In the genomic region with DNA sequence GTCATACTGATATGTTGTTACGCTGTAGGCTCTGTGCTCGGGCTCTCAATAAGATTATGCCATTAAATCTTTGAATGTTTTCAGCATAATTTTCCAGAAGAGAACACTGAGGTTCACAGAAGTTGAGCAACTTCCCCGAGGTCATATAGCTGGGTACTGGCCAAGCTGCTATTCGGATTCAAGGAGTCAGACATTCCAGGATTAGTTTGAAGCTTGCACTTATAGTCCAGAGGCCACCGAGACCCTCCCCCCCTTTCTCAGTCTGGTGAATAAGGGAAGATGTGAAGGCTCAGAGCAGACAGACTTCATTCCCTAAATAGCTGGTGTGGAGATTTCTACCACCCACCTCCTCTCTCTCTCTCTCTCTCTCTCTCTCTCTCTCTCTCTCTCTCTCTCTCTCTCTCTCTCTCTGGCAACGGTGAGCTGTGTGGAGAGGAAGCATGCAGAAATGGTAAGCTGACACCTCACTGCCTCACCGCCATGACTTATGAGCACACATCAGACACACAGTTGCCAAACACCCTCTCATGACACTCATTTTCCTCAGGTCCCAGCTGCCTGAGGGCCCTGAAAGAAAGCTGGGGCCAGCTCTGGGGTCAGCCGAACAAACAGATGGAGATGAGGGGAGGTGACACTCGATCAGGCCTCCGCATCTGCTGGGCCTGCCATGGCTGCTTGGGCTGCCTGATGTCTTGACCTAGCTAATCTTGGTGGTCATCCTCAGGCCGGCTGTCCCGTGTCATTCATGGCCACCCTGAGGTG, we compare ENCODE assay signal across 10 mouse cellular contexts.
DNase-seq lines count a peak whose midpoint lies in the region; ATAC-seq and TF ChIP-seq lines count a peak whose summit lies in the region.
"Had no signal": no experiment of that assay in that cellular context is flagged by ENCODE, and none has a peak within 500 bp of the region (broad histone marks: within the 10 kb centered on the region; RNA-seq: fewer than 3 reads in every experiment).

No protein-coding gene starts in this region.

- no peak overlapping the region for H3K4me2 ChIP-seq in hindbrain, embryonic 16.5 days (ENCODE audit: low read length)
- no peak overlapping the region for H3K4me2 ChIP-seq in neural tube, embryonic 15.5 days
- no peak overlapping the region for H3K4me2 ChIP-seq in embryonic facial prominence, embryonic 11.5 days (ENCODE audit: low read depth, low read length)
- H3K4me2 ChIP-seq in stomach, embryonic 15.5 days = no peak overlapping the region

- TF ChIP-seq CTCF in layer of hippocampus, adult 2 months (conservative IDR thresholded peaks at IDR 0.05) = no peak

- H3K36me3 ChIP-seq in hindbrain, embryonic 10.5 days = no peaks in the 10 kb centered on the region
- H3K36me3 ChIP-seq in hindbrain, embryonic 16.5 days (ENCODE audit: control insufficient read depth, insufficient read depth, low read length) = no peaks in the 10 kb centered on the region
- H3K36me3 ChIP-seq in neural tube, embryonic 15.5 days = no peaks in the 10 kb centered on the region
- H3K36me3 ChIP-seq in embryonic facial prominence, embryonic 11.5 days (replicated peaks; ENCODE audit: control insufficient read depth, insufficient read depth, low read depth, low read length) = no peaks in the 10 kb centered on the region
- no peaks in the 10 kb centered on the region for H3K36me3 ChIP-seq in stomach, embryonic 15.5 days

- H3K9me3 ChIP-seq in hindbrain, embryonic 10.5 days = no peaks in the 10 kb centered on the region
- no peaks in the 10 kb centered on the region for H3K9me3 ChIP-seq in hindbrain, embryonic 16.5 days (ENCODE audit: control insufficient read depth, low read length)
- H3K9me3 ChIP-seq in neural tube, embryonic 15.5 days (replicated peaks) = no peaks in the 10 kb centered on the region
- H3K9me3 ChIP-seq in embryonic facial prominence, embryonic 11.5 days (replicated peaks; ENCODE audit: control insufficient read depth, low read length) = no peaks in the 10 kb centered on the region
- no peaks in the 10 kb centered on the region for H3K9me3 ChIP-seq in stomach, embryonic 15.5 days

- H3K27ac ChIP-seq in hindbrain, embryonic 10.5 days = peak overlapping the region; percentile 35; the same call in 1 of the 2 replicates
- no peak overlapping the region for H3K27ac ChIP-seq in hindbrain, embryonic 16.5 days (ENCODE audit: low read depth, low read length)
- no peak overlapping the region for H3K27ac ChIP-seq in neural tube, embryonic 15.5 days (replicated peaks)
- no peak overlapping the region for H3K27ac ChIP-seq in embryonic facial prominence, embryonic 11.5 days (replicated peaks; ENCODE audit: low read depth, low read length)
- H3K27ac ChIP-seq in stomach, embryonic 15.5 days = peak overlapping the region; percentile 31; the same call in 1 of the 2 replicates
- H3K27ac ChIP-seq in layer of hippocampus, adult 2 months = no peak overlapping the region

- peak; percentile 53 for DNase-seq in hindbrain, embryonic 10.5 days (ENCODE audit: low spot score)
- DNase-seq in neural tube, embryonic 10.5 days (ENCODE audit: extremely low spot score, low spot score) = peak; percentile 61
- DNase-seq in embryonic facial prominence, embryonic 11.5 days (ENCODE audit: low spot score) = peak; percentile 37
- no peak for DNase-seq in layer of hippocampus, adult 2 months (ENCODE audit: low spot score in 2 of 2)
- no peak for DNase-seq in layer of hippocampus, adult 11-12 months (ENCODE audit: low spot score)
- DNase-seq: heart, postnatal 14 days; thymus, adult 18-20 months had no signal

- H3K9ac ChIP-seq in hindbrain, embryonic 16.5 days (ENCODE audit: low read depth, low read length) = no peak overlapping the region
- no peak overlapping the region for H3K9ac ChIP-seq in neural tube, embryonic 15.5 days (replicated peaks)
- H3K9ac ChIP-seq in embryonic facial prominence, embryonic 11.5 days (replicated peaks; ENCODE audit: low read length) = no peak overlapping the region
- H3K9ac ChIP-seq in stomach, embryonic 15.5 days = no peak overlapping the region

- H3K4me3 ChIP-seq in hindbrain, embryonic 10.5 days = no peak overlapping the region
- no peak overlapping the region for H3K4me3 ChIP-seq in hindbrain, embryonic 16.5 days (ENCODE audit: low read length)
- no peak overlapping the region for H3K4me3 ChIP-seq in neural tube, embryonic 15.5 days (replicated peaks)
- H3K4me3 ChIP-seq in embryonic facial prominence, embryonic 11.5 days (ENCODE audit: low read depth, low read length) = no peak overlapping the region
- no peak overlapping the region for H3K4me3 ChIP-seq in stomach, embryonic 15.5 days (replicated peaks)
- H3K4me3 ChIP-seq in layer of hippocampus, adult 2 months = no peak overlapping the region

- 48% methylated on average over 12 of the region's 12 CpGs for WGBS in hindbrain, embryonic 10.5 days
- 58% methylated on average over 12 of the region's 12 CpGs for WGBS in hindbrain, embryonic 16.5 days
- 72% methylated on average over 11 of the region's 12 CpGs for WGBS in neural tube, embryonic 15.5 days
- WGBS in embryonic facial prominence, embryonic 11.5 days = 33% methylated on average over 12 of the region's 12 CpGs
- WGBS in stomach, embryonic 15.5 days = 43% methylated on average over 12 of the region's 12 CpGs

- H3K27me3 ChIP-seq in hindbrain, embryonic 10.5 days (ENCODE audit: insufficient read depth, poor library complexity, severe bottlenecking) = no peaks in the 10 kb centered on the region
- no peaks in the 10 kb centered on the region for H3K27me3 ChIP-seq in hindbrain, embryonic 16.5 days (replicated peaks; ENCODE audit: control insufficient read depth, insufficient read depth, low read length)
- no peaks in the 10 kb centered on the region for H3K27me3 ChIP-seq in neural tube, embryonic 15.5 days (replicated peaks)
- no peaks in the 10 kb centered on the region for H3K27me3 ChIP-seq in embryonic facial prominence, embryonic 11.5 days (ENCODE audit: control insufficient read depth, insufficient read depth, low read length)
- H3K27me3 ChIP-seq in stomach, embryonic 15.5 days (replicated peaks) = no peaks in the 10 kb centered on the region

- peaks cover 28% of the 10 kb centered on the region for H3K4me1 ChIP-seq in hindbrain, embryonic 10.5 days (replicated peaks)
- no peaks in the 10 kb centered on the region; the same call in 1 of the 2 replicates for H3K4me1 ChIP-seq in hindbrain, embryonic 16.5 days (ENCODE audit: control insufficient read depth, insufficient read depth, low read depth, low read length)
- peaks cover 11% of the 10 kb centered on the region for H3K4me1 ChIP-seq in neural tube, embryonic 15.5 days
- H3K4me1 ChIP-seq in embryonic facial prominence, embryonic 11.5 days (ENCODE audit: control insufficient read depth, insufficient read depth, low read length) = no peaks in the 10 kb centered on the region
- peaks cover 6% of the 10 kb centered on the region for H3K4me1 ChIP-seq in stomach, embryonic 15.5 days

- ATAC-seq in hindbrain, embryonic 16.5 days = no peak
- ATAC-seq in neural tube, embryonic 15.5 days (ENCODE audit: low FRiP score) = no peak
- peak; percentile 72 for ATAC-seq in embryonic facial prominence, embryonic 11.5 days (replicated peaks; ENCODE audit: insufficient number of reproducible peaks, low FRiP score, low TSS enrichment, low read depth)
- no peak for ATAC-seq in stomach, embryonic 15.5 days (ENCODE audit: insufficient read depth, low FRiP score, low read depth)

Comparison
In these comparisons a context has a peak if more than half of its experiments do, and no peak if none do; other contexts are left out.
1. H3K27ac ChIP-seq: peak in hindbrain, embryonic 10.5 days (single experiment) and stomach, embryonic 15.5 days (single experiment); none in hindbrain, embryonic 16.5 days (single experiment), neural tube, embryonic 15.5 days (single experiment), embryonic facial prominence, embryonic 11.5 days (single experiment) and layer of hippocampus, adult 2 months (single experiment).
2. DNase-seq: peak in hindbrain, embryonic 10.5 days (single experiment), neural tube, embryonic 10.5 days (single experiment) and embryonic facial prominence, embryonic 11.5 days (single experiment); none in layer of hippocampus, adult 2 months (0 of 2) and layer of hippocampus, adult 11-12 months (single experiment).